Mouse (Mus musculus) A20 (cell line): ENCODE data around the gene Trim11.
"Not testable (repeated sequence)": the region's sequence is repeated elsewhere in the genome, so short reads cannot be mapped to it uniquely, and the experiment has no call there.

ENCODE experiments used
- DNase-seq: peaks from one replicate; pipeline ENCODE4 v3.0.0-alpha.2; 2011; ENCODE audit warnings: low read depth, low spot score

The Trim11 gene

GRCm38 (mm10) chr11:58978027-58978705 lies at the start of gene Trim11:
Trim11 (plus strand) TSS chr11:58978093.
- peak; percentile 88 for DNase-seq

GRCm38 (mm10) chr11:58929055-58929454 lies 48.8 kb upstream of the Trim11 start:
- DNase-seq, result no peak

- no peak for DNase-seq
Measured at GRCm38 (mm10) chr11:58929641-58930040, 48.3 kb upstream of the Trim11 start.

- DNase-seq, result no peak
Measured at GRCm38 (mm10) chr11:58930254-58930653, 47.6 kb upstream of the Trim11 start.

- DNase-seq, result peak; percentile 22
Measured at GRCm38 (mm10) chr11:58931576-58931975, 46.3 kb upstream of the Trim11 start.

GRCm38 (mm10) chr11:58937909-58938308 lies 40.0 kb upstream of the Trim11 start:
- DNase-seq, result no peak

- peak; percentile 93 for DNase-seq
Measured at GRCm38 (mm10) chr11:58938322-58939087, 39.4 kb upstream of the Trim11 start, which contains the start of gene Rnf187. Rnf187 (minus strand) TSS chr11:58938916.

- no peak for DNase-seq
Measured at GRCm38 (mm10) chr11:58939088-58939439, 38.8 kb upstream of the Trim11 start.

GRCm38 (mm10) chr11:58944136-58944535 lies 33.8 kb upstream of the Trim11 start:
- DNase-seq, result no peak

GRCm38 (mm10) chr11:58947306-58947705 lies 30.6 kb upstream of the Trim11 start:
- DNase-seq, result no peak

- no peak for DNase-seq
Measured at GRCm38 (mm10) chr11:58947798-58948528, 29.9 kb upstream of the Trim11 start.

- peak; percentile 90 for DNase-seq
Measured at GRCm38 (mm10) chr11:58948542-58949479, 29.1 kb upstream of the Trim11 start, which contains the start of gene Hist3h2ba. Hist3h2ba (plus strand) TSS chr11:58948920.

- no peak for DNase-seq
Measured at GRCm38 (mm10) chr11:58949480-58950431, 28.1 kb upstream of the Trim11 start.

GRCm38 (mm10) chr11:58951210-58951609 lies 26.7 kb upstream of the Trim11 start:
- DNase-seq, result no peak

- peak; percentile 64 for DNase-seq
Measured at GRCm38 (mm10) chr11:58953351-58954169, 24.3 kb upstream of the Trim11 start.

- not testable (repeated sequence) for DNase-seq
Measured at GRCm38 (mm10) chr11:58954170-58954419, 23.8 kb upstream of the Trim11 start.

GRCm38 (mm10) chr11:58954420-58955142 lies 23.3 kb upstream of the Trim11 start, which contains the start of the genes Hist3h2a and Trim17:
Hist3h2a (plus strand) TSS chr11:58954685.
Trim17 (plus strand) TSS chr11:58954685.
- DNase-seq, result peak; percentile 97

GRCm38 (mm10) chr11:58955143-58955867 lies 22.6 kb upstream of the Trim11 start:
- DNase-seq, result peak; percentile 40
